Mouse (Mus musculus): ENCODE results near the gene Pilra. TPM values are rescaled to one million over a fixed set of nuclear protein-coding genes. Genes with fewer than 3 reads are reported as not detected.

Gene Pilra
- total and polyA plus RNA-seq, 3 experiments, result 0.89 to 1.5 TPM; not detected in 1

GRCm38 (mm10) chr5:137831506-137831905 lies 4.6 kb downstream of the Pilra start:
- Histone ChIP-seq H3K4me1 (ENCODE audit: control insufficient read depth in 1 of 2, insufficient read depth in 2 of 2, low read length in 2 of 2) (peaks cover 0 to 6% of the 10 kb centered on the region in 2 experiments; a peak in 2 of 4 replicates), H3K27me3 (ENCODE audit: control insufficient read depth in 1 of 2, insufficient read depth in 2 of 2, low read length in 2 of 2) (no peaks in the 10 kb centered on the region), H3K27ac (ENCODE audit: control insufficient read depth, low read depth, low read length) (no peak overlapping the region), H3K4me3 (ENCODE audit: control insufficient read depth in 1 of 2, insufficient read depth in 1 of 2, low read depth in 2 of 2, low read length in 2 of 2) (no peak overlapping the region), H3K9ac (ENCODE audit: control insufficient read depth, low read depth, low read length, poor library complexity, severe bottlenecking) (no peak overlapping the region), H3K36me3 (ENCODE audit: control insufficient read depth in 1 of 2, insufficient read depth in 2 of 2, low read length in 2 of 2) (no peaks in the 10 kb centered on the region), H3K9me3 (replicated peaks; ENCODE audit: insufficient read depth, low read length) (no peaks in the 10 kb centered on the region), H3K79me2 (ENCODE audit: control insufficient read depth, insufficient read depth, low read length, poor library complexity) (no peaks in the 10 kb centered on the region)
- TF ChIP-seq SIN3A (IDR thresholded peaks at IDR 0.05; ENCODE audit: low read length) (no peak), MXI1 (IDR thresholded peaks at IDR 0.05; ENCODE audit: low read depth, low read length) (no peak), ELF1 (IDR thresholded peaks at IDR 0.05; ENCODE audit: low read depth, low read length) (no peak), MYB (IDR thresholded peaks at IDR 0.05; ENCODE audit: low read depth, low read length) (no peak), TBP (IDR thresholded peaks at IDR 0.05; ENCODE audit: low read depth, low read length) (no peak), MEF2A (IDR thresholded peaks at IDR 0.05; ENCODE audit: extremely low read depth, insufficient replicate concordance, low read depth, low read length, poor library complexity, severe bottlenecking) (no peak)
- peak; percentile 9 for DNase-seq (ENCODE audit: low read depth, low spot score)

GRCm38 (mm10) chr5:137831106-137831505 lies 5.0 kb downstream of the Pilra start:
- H3K27ac ChIP-seq (ENCODE audit: control insufficient read depth, low read depth, low read length), result no peak overlapping the region
- TF ChIP-seq ZC3H11A (IDR thresholded peaks at IDR 0.05; ENCODE audit: low read depth, low read length), result no peak
- no peak for TF ChIP-seq BHLHE40 (IDR thresholded peaks at IDR 0.05; ENCODE audit: borderline replicate concordance, low read depth, low read length)
- TF ChIP-seq USF2 (IDR thresholded peaks at IDR 0.05; ENCODE audit: borderline replicate concordance in 1 of 2, insufficient read depth in 1 of 2, low read depth in 1 of 2, low read length in 2 of 2), result no peak
- TF ChIP-seq TAL1 (IDR thresholded peaks at IDR 0.05; ENCODE audit: low read length), result no peak
- no peak for TF ChIP-seq MXI1 (IDR thresholded peaks at IDR 0.05; ENCODE audit: low read depth, low read length)
- TF ChIP-seq TCF12 (IDR thresholded peaks at IDR 0.05; ENCODE audit: low read depth, low read length), result no peak
- TF ChIP-seq USF1 (IDR thresholded peaks at IDR 0.05; ENCODE audit: low read depth, low read length), result no peak
- no peak for TF ChIP-seq ZMIZ1 (IDR thresholded peaks at IDR 0.05; ENCODE audit: low read depth, low read length)
- TF ChIP-seq MEF2A (IDR thresholded peaks at IDR 0.05; ENCODE audit: extremely low read depth, insufficient replicate concordance, low read depth, low read length, poor library complexity, severe bottlenecking), result no peak
- no peak for TF ChIP-seq GATA1 (IDR thresholded peaks at IDR 0.05; ENCODE audit: low read depth, low read length)
- no peak for TF ChIP-seq CTCF (IDR thresholded peaks at IDR 0.05 in 2 of 3, conservative IDR thresholded peaks at IDR 0.05 in 1 of 3; ENCODE audit: control insufficient read depth in 1 of 3, insufficient read depth in 1 of 3, low read depth in 2 of 3, low read length in 3 of 3, poor library complexity in 1 of 3, severe bottlenecking in 1 of 3)
- no peak for TF ChIP-seq ZNF384 (IDR thresholded peaks at IDR 0.05; ENCODE audit: low read depth, low read length)
- no peak for TF ChIP-seq NELFE (IDR thresholded peaks at IDR 0.05; ENCODE audit: low read depth, low read length)
- H3K9me3 ChIP-seq (replicated peaks; ENCODE audit: insufficient read depth, low read length), result no peaks in the 10 kb centered on the region
- peak; percentile 12 for DNase-seq (ENCODE audit: low read depth, low spot score)
- no peak overlapping the region for H3K9ac ChIP-seq (ENCODE audit: control insufficient read depth, low read depth, low read length, poor library complexity, severe bottlenecking)
- no peaks in the 10 kb centered on the region for H3K79me2 ChIP-seq (ENCODE audit: control insufficient read depth, insufficient read depth, low read length, poor library complexity)
- no peaks in the 10 kb centered on the region for H3K36me3 ChIP-seq (ENCODE audit: control insufficient read depth in 1 of 2, insufficient read depth in 2 of 2, low read length in 2 of 2)
- no peak overlapping the region for H3K4me3 ChIP-seq (ENCODE audit: control insufficient read depth in 1 of 2, insufficient read depth in 1 of 2, low read depth in 2 of 2, low read length in 2 of 2)
- H3K27me3 ChIP-seq (ENCODE audit: control insufficient read depth in 1 of 2, insufficient read depth in 2 of 2, low read length in 2 of 2), result no peaks in the 10 kb centered on the region
- peaks cover 0 to 4% of the 10 kb centered on the region in 2 experiments; a peak in 1 of 4 replicates for H3K4me1 ChIP-seq (ENCODE audit: control insufficient read depth in 1 of 2, insufficient read depth in 2 of 2, low read length in 2 of 2)

All from MEL (cell line).